ENCODE assay signal across 12 mouse cellular contexts in genomic region chr8:44800827-44801273, GRCm38 (mm10).
DNase-seq lines count a peak whose midpoint lies in the region; ATAC-seq lines count a peak whose summit lies in the region.
"Had no signal": no experiment of that assay in that cellular context is flagged by ENCODE, and none has a peak within 500 bp of the region (broad histone marks: within the 10 kb centered on the region; RNA-seq: fewer than 3 reads in every experiment).

No protein-coding gene starts in this region.

- peak; percentile 12 for DNase-seq in liver
- DNase-seq in kidney, postnatal 14 days = peak; percentile 79
- no peak for DNase-seq in left cerebral cortex, adult 8-10 months (ENCODE audit: low spot score in 2 of 2)
- no peak for DNase-seq in spleen, postnatal 4 days (ENCODE audit: low spot score in 2 of 2)
- DNase-seq: liver, embryonic 13.5 days; thymus, postnatal 36 days had no signal

- no peak overlapping the region for H3K9ac ChIP-seq in liver, embryonic 12.5 days
- H3K9ac ChIP-seq in heart, embryonic 16.5 days (ENCODE audit: low read length) = no peak overlapping the region
- H3K9ac ChIP-seq in stomach, embryonic 14.5 days (replicated peaks; ENCODE audit: low read depth, low read length) = no peak overlapping the region
- H3K9ac ChIP-seq: embryonic facial prominence, embryonic 13.5 days; liver, embryonic 13.5 days had no signal

- H3K9me3 ChIP-seq in liver, embryonic 12.5 days (replicated peaks) = no peaks in the 10 kb centered on the region
- no peaks in the 10 kb centered on the region for H3K9me3 ChIP-seq in heart, embryonic 16.5 days (replicated peaks; ENCODE audit: control insufficient read depth, low read length)
- H3K9me3 ChIP-seq in stomach, embryonic 14.5 days (ENCODE audit: control insufficient read depth, low read depth, low read length) = no peaks in the 10 kb centered on the region
- H3K9me3 ChIP-seq: embryonic facial prominence, embryonic 13.5 days had no signal

- no peak for ATAC-seq in liver, embryonic 12.5 days
- peak; percentile 33; the same call in 1 of the 2 replicates for ATAC-seq in heart, embryonic 16.5 days (replicated peaks; ENCODE audit: extremely low read depth, insufficient read depth, low FRiP score)
- ATAC-seq in stomach, embryonic 14.5 days (ENCODE audit: insufficient number of reproducible peaks, insufficient read depth, low FRiP score, low read depth) = peak; percentile 66; the same call in 1 of the 2 replicates
- ATAC-seq in inflammation-experienced regulatory T-cells, adult 6 months = no peak

- WGBS in liver, embryonic 12.5 days (ENCODE audit: insufficient replicate concordance) = 37% methylated on average over 6 of the region's 6 CpGs
- WGBS in heart, embryonic 16.5 days = 12% methylated on average over 6 of the region's 6 CpGs
- WGBS in stomach, embryonic 14.5 days = 34% methylated on average over 6 of the region's 6 CpGs

- H3K4me2 ChIP-seq in liver, embryonic 12.5 days = no peak overlapping the region
- H3K4me2 ChIP-seq in heart, embryonic 16.5 days (ENCODE audit: low read depth, low read length) = no peak overlapping the region
- no peak overlapping the region for H3K4me2 ChIP-seq in stomach, embryonic 14.5 days (replicated peaks; ENCODE audit: low read depth, low read length)
- H3K4me2 ChIP-seq: embryonic facial prominence, embryonic 13.5 days; liver, embryonic 13.5 days had no signal

- no peak overlapping the region for H3K4me3 ChIP-seq in liver, embryonic 12.5 days
- no peak overlapping the region for H3K4me3 ChIP-seq in heart, embryonic 16.5 days (ENCODE audit: low read length)
- no peak overlapping the region for H3K4me3 ChIP-seq in stomach, embryonic 14.5 days (ENCODE audit: low read depth, low read length)
- H3K4me3 ChIP-seq: embryonic facial prominence, embryonic 13.5 days; heart, adult 2 months; liver, embryonic 13.5 days had no signal

- no peak overlapping the region for H3K27ac ChIP-seq in liver, embryonic 12.5 days
- H3K27ac ChIP-seq in heart, embryonic 16.5 days (ENCODE audit: low read length) = no peak overlapping the region
- H3K27ac ChIP-seq in stomach, embryonic 14.5 days (ENCODE audit: low read length) = peak overlapping the region; percentile 6; the same call in 1 of the 2 replicates
- H3K27ac ChIP-seq: embryonic facial prominence, embryonic 13.5 days; heart, adult 2 months; liver, embryonic 13.5 days had no signal

- no peaks in the 10 kb centered on the region for H3K27me3 ChIP-seq in liver, embryonic 12.5 days (replicated peaks)
- no peaks in the 10 kb centered on the region for H3K27me3 ChIP-seq in heart, embryonic 16.5 days (ENCODE audit: control insufficient read depth, insufficient read depth, low read length)
- H3K27me3 ChIP-seq in stomach, embryonic 14.5 days (ENCODE audit: control insufficient read depth, insufficient read depth, low read length) = no peaks in the 10 kb centered on the region
- H3K27me3 ChIP-seq: embryonic facial prominence, embryonic 13.5 days; liver, embryonic 13.5 days had no signal

- no peaks in the 10 kb centered on the region for H3K36me3 ChIP-seq in liver, embryonic 12.5 days
- H3K36me3 ChIP-seq in heart, embryonic 16.5 days (ENCODE audit: control insufficient read depth, insufficient read depth) = no peaks in the 10 kb centered on the region
- H3K36me3 ChIP-seq in stomach, embryonic 14.5 days (ENCODE audit: control insufficient read depth, insufficient read depth, low read length) = no peaks in the 10 kb centered on the region
- H3K36me3 ChIP-seq: embryonic facial prominence, embryonic 13.5 days; liver, embryonic 13.5 days had no signal

- no peaks in the 10 kb centered on the region for H3K4me1 ChIP-seq in liver, embryonic 12.5 days
- peaks cover 11% of the 10 kb centered on the region for H3K4me1 ChIP-seq in heart, embryonic 16.5 days (ENCODE audit: control insufficient read depth, insufficient read depth, low read length)
- peaks cover 15% of the 10 kb centered on the region for H3K4me1 ChIP-seq in stomach, embryonic 14.5 days (ENCODE audit: control insufficient read depth, insufficient read depth, low read length)
- H3K4me1 ChIP-seq: embryonic facial prominence, embryonic 13.5 days; liver, embryonic 13.5 days had no signal

Comparison
In these comparisons a context has a peak if more than half of its experiments do, and no peak if none do; other contexts are left out.
1. DNase-seq: peak in liver (single experiment) and kidney, postnatal 14 days (single experiment); none in left cerebral cortex, adult 8-10 months (0 of 2) and spleen, postnatal 4 days (0 of 2).
2. ATAC-seq: peak in heart, embryonic 16.5 days (single experiment) and stomach, embryonic 14.5 days (single experiment); none in liver, embryonic 12.5 days (single experiment) and inflammation-experienced regulatory T-cells, adult 6 months (single experiment).